Mouse (Mus musculus): ENCODE results near the gene Wdr78.

The Wdr78 gene

GRCm38 (mm10) chr4:103056909-103057308 lies 57.4 kb downstream of the Wdr78 start:
- DNase-seq (ENCODE audit: low read depth, low spot score): no peak

GRCm38 (mm10) chr4:103048046-103048445 lies 66.3 kb downstream of the Wdr78 start:
- no peak for DNase-seq (ENCODE audit: low read depth, low spot score)

GRCm38 (mm10) chr4:103042997-103043396 lies 71.4 kb downstream of the Wdr78 start:
- DNase-seq (ENCODE audit: low read depth, low spot score): peak; percentile 18

GRCm38 (mm10) chr4:103039838-103040191 lies 74.5 kb downstream of the Wdr78 start:
- no peak for DNase-seq (ENCODE audit: low read depth, low spot score)

- no peak for DNase-seq (ENCODE audit: low read depth, low spot score)
These were observed 75.1 kb downstream of the Wdr78 start for GRCm38 (mm10) chr4:103039103-103039837.

GRCm38 (mm10) chr4:103028177-103029088 lies 85.9 kb downstream of the Wdr78 start:
- no peak for DNase-seq (ENCODE audit: low read depth, low spot score)

GRCm38 (mm10) chr4:103027745-103028144 lies 86.6 kb downstream of the Wdr78 start:
- DNase-seq (ENCODE audit: low read depth, low spot score): no peak

- DNase-seq (ENCODE audit: low read depth, low spot score): no peak
These were observed 87.7 kb downstream of the Wdr78 start, which contains the start of gene Insl5 for GRCm38 (mm10) chr4:103026621-103027020. TSS of gene Insl5 (minus strand) at chr4:103026842.

- no peak for DNase-seq (ENCODE audit: low read depth, low spot score)
These were observed 100.9 kb downstream of the Wdr78 start for GRCm38 (mm10) chr4:103013490-103013889.

- DNase-seq (ENCODE audit: low read depth, low spot score): peak; percentile 21
These were observed 102.5 kb downstream of the Wdr78 start for GRCm38 (mm10) chr4:103011823-103012222.

- DNase-seq (ENCODE audit: low read depth, low spot score): no peak
These were observed 103.6 kb downstream of the Wdr78 start for GRCm38 (mm10) chr4:103010734-103011133.

- DNase-seq (ENCODE audit: low read depth, low spot score): no peak
These were observed 107.4 kb downstream of the Wdr78 start for GRCm38 (mm10) chr4:103006943-103007418.

- no peak for DNase-seq (ENCODE audit: low read depth, low spot score)
These were observed 108.1 kb downstream of the Wdr78 start for GRCm38 (mm10) chr4:103006266-103006665.

- DNase-seq (ENCODE audit: low read depth, low spot score): no peak
These were observed 109.0 kb downstream of the Wdr78 start for GRCm38 (mm10) chr4:103005190-103005945.

- no peak for DNase-seq (ENCODE audit: low read depth, low spot score)
These were observed 109.7 kb downstream of the Wdr78 start for GRCm38 (mm10) chr4:103004681-103005080.

GRCm38 (mm10) chr4:102991685-102992084 lies 122.7 kb downstream of the Wdr78 start:
- DNase-seq (ENCODE audit: low read depth, low spot score): no peak

GRCm38 (mm10) chr4:102990595-102991340 lies 123.6 kb downstream of the Wdr78 start:
- DNase-seq (ENCODE audit: low read depth, low spot score): no peak

- no peak for DNase-seq (ENCODE audit: low read depth, low spot score)
These were observed 124.3 kb downstream of the Wdr78 start for GRCm38 (mm10) chr4:102990016-102990415.

GRCm38 (mm10) chr4:102989391-102989790 lies 125.0 kb downstream of the Wdr78 start:
- no peak for DNase-seq (ENCODE audit: low read depth, low spot score)

- DNase-seq (ENCODE audit: low read depth, low spot score): no peak
These were observed 125.8 kb downstream of the Wdr78 start for GRCm38 (mm10) chr4:102988526-102988925.

All from ES-CJ7 (cell line).